Mouse (Mus musculus) embryonic facial prominence, embryonic 15.5 days (tissue): ENCODE results near the gene Pim3. TPM values are rescaled to one million over a fixed set of nuclear protein-coding genes. Genes with fewer than 3 reads are reported as not detected.

ENCODE experiments used
- ATAC-seq: fragments of 200-750 bp; cut with Nextera tagmentation; 2 replicates; pipeline ENCODE4 v1.8.0; 2017; ENCODE audit warnings: low read depth, moderate TSS enrichment; ENCODE audit not compliant: insufficient number of reproducible peaks, low FRiP score, low TSS enrichment
- H3K27ac ChIP-seq: fragments of 300-500 bp; sonication (generic); replicated peaks from 2 replicates; pipeline ENCODE4 v1.5.1; 2015; ENCODE audit warnings: mild to moderate bottlenecking, inconsistent platforms
- H3K27me3 ChIP-seq: fragments of 300-500 bp; sonication (generic); 2 replicates; pipeline ENCODE4 v1.6.1; 2015; ENCODE audit warnings: inconsistent platforms
- H3K36me3 ChIP-seq: fragments of 300-500 bp; sonication (generic); 2 replicates; pipeline ENCODE4 v1.6.1; 2015; ENCODE audit warnings: mild to moderate bottlenecking, inconsistent platforms
- H3K4me1 ChIP-seq: fragments of 300-500 bp; sonication (generic); 2 replicates; pipeline ENCODE4 v1.6.1; 2015; ENCODE audit warnings: inconsistent platforms
- H3K4me2 ChIP-seq: fragments of 300-500 bp; sonication (generic); replicated peaks from 2 replicates; pipeline ENCODE4 v1.6.1; 2015; ENCODE audit warnings: mild to moderate bottlenecking, inconsistent platforms
- H3K4me3 ChIP-seq: fragments of 300-500 bp; sonication (generic); replicated peaks from 2 replicates; pipeline ENCODE4 v1.5.1; 2015; ENCODE audit warnings: mild to moderate bottlenecking, inconsistent platforms
- H3K9ac ChIP-seq: fragments of 300-500 bp; sonication (generic); 2 replicates; pipeline ENCODE4 v1.6.1; 2015; ENCODE audit warnings: inconsistent platforms
- H3K9me3 ChIP-seq: fragments of 300-500 bp; sonication (generic); replicated peaks from 2 replicates; pipeline ENCODE4 v1.6.1; 2016; ENCODE audit warnings: inconsistent platforms
- WGBS: fragments of 180-500 bp; shearing (Covaris S2); methylation state at CpG from one replicate; pipeline ENCODE4 v1.1.7; 2015; 5-methylcytosine and 5-hydroxymethylcytosine counted together
- polyA plus RNA-seq: library from polyadenylated mRNA; unstranded; fragments of >200 nt; fragmentation: Nextera tagmentation; extraction: Ambion mirVana; gene quantifications from 2 replicates; pipeline ENCODE4 v1.2.1, GENCODE M21; 2015

Gene Pim3
- polyA plus RNA-seq, 1 experiment from 2014 or later: 64.8 TPM

- ATAC-seq: no peak
- H3K9ac ChIP-seq: no peak overlapping the region
- no peaks in the 10 kb centered on the region for H3K9me3 ChIP-seq
- 69% methylated on average over 6 of the region's 6 CpGs for WGBS
- H3K27me3 ChIP-seq: no peaks in the 10 kb centered on the region
- H3K4me3 ChIP-seq: no peak overlapping the region
- H3K4me1 ChIP-seq: peaks cover 38% of the 10 kb centered on the region
- H3K36me3 ChIP-seq: peaks cover 21% of the 10 kb centered on the region
- no peak overlapping the region for H3K4me2 ChIP-seq
- H3K27ac ChIP-seq: peak overlapping the region; percentile 40
Measured at GRCm38 (mm10) chr15:88868024-88868742, 6.2 kb downstream of the Pim3 start.

GRCm38 (mm10) chr15:88870418-88871185 lies 8.6 kb downstream of the Pim3 start:
- Histone ChIP-seq H3K27ac (no peak overlapping the region), H3K4me2 (no peak overlapping the region), H3K9ac (no peak overlapping the region), H3K36me3 (0 out of 2 replicates have a peak, but pooled peaks cover 9% of the 10 kb centered on the region), H3K4me3 (no peak overlapping the region), H3K27me3 (no peaks in the 10 kb centered on the region), H3K4me1 (peaks cover 26% of the 10 kb centered on the region), H3K9me3 (no peaks in the 10 kb centered on the region)
- WGBS: 72% methylated on average over 5 of the region's 5 CpGs
- ATAC-seq: no peak

- Histone ChIP-seq H3K4me2 (no peak overlapping the region), H3K4me1 (peaks cover 13% of the 10 kb centered on the region; the same call in 1 of the 2 replicates), H3K9me3 (no peaks in the 10 kb centered on the region), H3K4me3 (no peak overlapping the region), H3K9ac (no peak overlapping the region), H3K36me3 (no peaks in the 10 kb centered on the region), H3K27me3 (no peaks in the 10 kb centered on the region), H3K27ac (no peak overlapping the region)
- WGBS: 82% methylated on average over 3 of the region's 3 CpGs
- ATAC-seq: no peak
Measured at GRCm38 (mm10) chr15:88874061-88874460, 12.1 kb downstream of the Pim3 start.

- no peak overlapping the region for H3K9ac ChIP-seq
- no peaks in the 10 kb centered on the region for H3K27me3 ChIP-seq
- no peak overlapping the region for H3K27ac ChIP-seq
- no peak overlapping the region for H3K4me2 ChIP-seq
- H3K36me3 ChIP-seq: no peaks in the 10 kb centered on the region
- no peak for ATAC-seq
- WGBS: 87% methylated on average over 6 of the region's 6 CpGs
- H3K4me1 ChIP-seq: peaks cover 13% of the 10 kb centered on the region; the same call in 1 of the 2 replicates
- no peak overlapping the region for H3K4me3 ChIP-seq
- H3K9me3 ChIP-seq: no peaks in the 10 kb centered on the region
Measured at GRCm38 (mm10) chr15:88874477-88874876, 12.5 kb downstream of the Pim3 start.

GRCm38 (mm10) chr15:88875625-88876081 lies 13.7 kb downstream of the Pim3 start:
- Histone ChIP-seq H3K4me3 (no peak overlapping the region), H3K9ac (no peak overlapping the region), H3K27me3 (no peaks in the 10 kb centered on the region), H3K9me3 (no peaks in the 10 kb centered on the region), H3K4me2 (no peak overlapping the region), H3K27ac (no peak overlapping the region), H3K4me1 (peaks cover 13% of the 10 kb centered on the region; the same call in 1 of the 2 replicates), H3K36me3 (no peaks in the 10 kb centered on the region)
- peak; percentile 30; the same call in 1 of the 2 replicates for ATAC-seq
- WGBS: 25% methylated on average over 10 of the region's 10 CpGs

- Histone ChIP-seq H3K4me1 (peaks cover 13% of the 10 kb centered on the region; the same call in 1 of the 2 replicates), H3K36me3 (no peaks in the 10 kb centered on the region), H3K4me3 (no peak overlapping the region), H3K9ac (no peak overlapping the region), H3K9me3 (no peaks in the 10 kb centered on the region), H3K27me3 (no peaks in the 10 kb centered on the region), H3K27ac (no peak overlapping the region), H3K4me2 (peak overlapping the region; percentile 30; the same call in 1 of the 2 replicates)
- ATAC-seq: no peak
- 9% methylated on average over 28 of the region's 28 CpGs for WGBS
Measured at GRCm38 (mm10) chr15:88876155-88877020, 14.4 kb downstream of the Pim3 start.

GRCm38 (mm10) chr15:88877021-88877400 lies 15.0 kb downstream of the Pim3 start:
- Histone ChIP-seq H3K4me3 (no peak overlapping the region), H3K4me1 (peaks cover 13% of the 10 kb centered on the region; the same call in 1 of the 2 replicates), H3K36me3 (no peaks in the 10 kb centered on the region), H3K4me2 (no peak overlapping the region), H3K27ac (no peak overlapping the region), H3K9me3 (no peaks in the 10 kb centered on the region), H3K9ac (no peak overlapping the region), H3K27me3 (no peaks in the 10 kb centered on the region)
- whole genome bisulfite sequencing: 70% methylated on average over 10 of the region's 10 CpGs
- ATAC-seq: no peak

GRCm38 (mm10) chr15:88881253-88882044 lies 19.5 kb downstream of the Pim3 start:
- no peaks in the 10 kb centered on the region for H3K9me3 ChIP-seq
- H3K4me1 ChIP-seq: peaks cover 1% of the 10 kb centered on the region; the same call in 1 of the 2 replicates
- WGBS: 50% methylated on average over 22 of the region's 22 CpGs
- H3K36me3 ChIP-seq: no peaks in the 10 kb centered on the region
- no peaks in the 10 kb centered on the region for H3K27me3 ChIP-seq
- peak; percentile 83 for ATAC-seq
- H3K27ac ChIP-seq: no peak overlapping the region
- H3K4me3 ChIP-seq: no peak overlapping the region
- no peak overlapping the region for H3K4me2 ChIP-seq
- H3K9ac ChIP-seq: no peak overlapping the region

GRCm38 (mm10) chr15:88882851-88883250 lies 20.9 kb downstream of the Pim3 start:
- Histone ChIP-seq H3K27me3 (no peaks in the 10 kb centered on the region), H3K4me1 (no peaks in the 10 kb centered on the region), H3K9ac (no peak overlapping the region), H3K27ac (no peak overlapping the region), H3K36me3 (no peaks in the 10 kb centered on the region), H3K4me3 (no peak overlapping the region), H3K4me2 (no peak overlapping the region), H3K9me3 (no peaks in the 10 kb centered on the region)
- no peak for ATAC-seq
- 65% methylated on average over 4 of the region's 4 CpGs for WGBS

- Histone ChIP-seq H3K9me3 (no peaks in the 10 kb centered on the region), H3K27me3 (no peaks in the 10 kb centered on the region), H3K36me3 (no peaks in the 10 kb centered on the region), H3K9ac (no peak overlapping the region), H3K4me3 (no peak overlapping the region), H3K27ac (no peak overlapping the region), H3K4me2 (no peak overlapping the region), H3K4me1 (no peaks in the 10 kb centered on the region)
- 78% methylated on average over 9 of the region's 9 CpGs for WGBS
- ATAC-seq: no peak
Measured at GRCm38 (mm10) chr15:88883342-88883741, 21.4 kb downstream of the Pim3 start.
